Mouse (Mus musculus): ENCODE data around the gene Tmem121. TPM values are rescaled to one million over a fixed set of nuclear protein-coding genes. Genes with fewer than 3 reads are reported as not detected.
A peak's percentile ranks its signal among the peaks of the same experiment; 100 is the strongest.
"Not testable (repeated sequence)": the region's sequence is repeated elsewhere in the genome, so short reads cannot be mapped to it uniquely, and the experiment has no call there.

Gene Tmem121
- total RNA-seq, 2 experiments from 2014 or later: 0.43 to 0.97 TPM

GRCm38 (mm10) chr12:113181020-113181419 lies 4.7 kb upstream of the Tmem121 start:
- no peak for DNase-seq

GRCm38 (mm10) chr12:113184945-113185344 lies 785 bp upstream of the Tmem121 start:
- no peak for DNase-seq
- intact Hi-C loops (cut with DNase I): no loop called here

More at GRCm38 (mm10) chr12:113181020-113181419, 4.7 kb upstream of the Tmem121 start:
- intact Hi-C loops (cut with DNase I): no loop called here

- intact Hi-C loops (cut with DNase I): no loop called here
These were observed 738 bp downstream of the Tmem121 start for GRCm38 (mm10) chr12:113186326-113187010.

GRCm38 (mm10) chr12:113187011-113187375 lies 1.3 kb downstream of the Tmem121 start:
- intact Hi-C loops (cut with DNase I): no loop called here
- DNase-seq: no peak

More at GRCm38 (mm10) chr12:113186326-113187010, 738 bp downstream of the Tmem121 start:
- DNase-seq: no peak

GRCm38 (mm10) chr12:113187584-113188295 lies 2.0 kb downstream of the Tmem121 start:
- DNase-seq: peak; percentile 67 to 82
- intact Hi-C loops (cut with DNase I): no loop called here

GRCm38 (mm10) chr12:113188349-113189055 lies 2.8 kb downstream of the Tmem121 start:
- no peak for DNase-seq
- intact Hi-C loops (cut with DNase I): no loop called here

GRCm38 (mm10) chr12:113193423-113193822 lies 7.7 kb downstream of the Tmem121 start:
- intact Hi-C loops (cut with DNase I): no loop called here
- no peak for DNase-seq

GRCm38 (mm10) chr12:113199132-113199531 lies 13.4 kb downstream of the Tmem121 start:
- intact Hi-C loops (cut with DNase I); DNase-seq: not testable (repeated sequence)

GRCm38 (mm10) chr12:113201301-113201700 lies 15.6 kb downstream of the Tmem121 start:
- intact Hi-C loops (cut with DNase I): no loop called here

GRCm38 (mm10) chr12:113202008-113202407 lies 16.3 kb downstream of the Tmem121 start:
- no peak for DNase-seq
- intact Hi-C loops (cut with DNase I): no loop called here

More at GRCm38 (mm10) chr12:113201301-113201700, 15.6 kb downstream of the Tmem121 start:
- no peak for DNase-seq

GRCm38 (mm10) chr12:113203522-113203921 lies 17.8 kb downstream of the Tmem121 start:
- DNase-seq: no peak
- intact Hi-C loops (cut with DNase I): no loop called here

GRCm38 (mm10) chr12:113205251-113205942 lies 19.7 kb downstream of the Tmem121 start:
- no peak for DNase-seq
- intact Hi-C loops (cut with DNase I): no loop called here

GRCm38 (mm10) chr12:113207737-113208136 lies 22.0 kb downstream of the Tmem121 start:
- no peak for DNase-seq
- intact Hi-C loops (cut with DNase I): no loop called here

- intact Hi-C loops (cut with DNase I): no loop called here
- no peak for DNase-seq
These were observed 25.1 kb downstream of the Tmem121 start for GRCm38 (mm10) chr12:113210586-113211378.

GRCm38 (mm10) chr12:113211772-113212171 lies 26.0 kb downstream of the Tmem121 start:
- DNase-seq: no peak
- intact Hi-C loops (cut with DNase I): no loop called here

GRCm38 (mm10) chr12:113212326-113212924 lies 26.7 kb downstream of the Tmem121 start:
- intact Hi-C loops (cut with DNase I): no loop called here
- no peak for DNase-seq

- DNase-seq: no peak
- intact Hi-C loops (cut with DNase I): no loop called here
These were observed 27.5 kb downstream of the Tmem121 start for GRCm38 (mm10) chr12:113213226-113213625.

- intact Hi-C loops (cut with DNase I): no loop called here
- DNase-seq: no peak
These were observed 28.5 kb downstream of the Tmem121 start for GRCm38 (mm10) chr12:113214072-113214808.

All from heart, postnatal 10 days (tissue).